Mouse (Mus musculus): ENCODE measurements at regions not wholly inside any gene's neighbourhood (a gene's known extent, or its start where the extent isn't known, plus 50 kb on each side); places are given as distances from the start of the nearest gene placed in this dataset.

DNA sequence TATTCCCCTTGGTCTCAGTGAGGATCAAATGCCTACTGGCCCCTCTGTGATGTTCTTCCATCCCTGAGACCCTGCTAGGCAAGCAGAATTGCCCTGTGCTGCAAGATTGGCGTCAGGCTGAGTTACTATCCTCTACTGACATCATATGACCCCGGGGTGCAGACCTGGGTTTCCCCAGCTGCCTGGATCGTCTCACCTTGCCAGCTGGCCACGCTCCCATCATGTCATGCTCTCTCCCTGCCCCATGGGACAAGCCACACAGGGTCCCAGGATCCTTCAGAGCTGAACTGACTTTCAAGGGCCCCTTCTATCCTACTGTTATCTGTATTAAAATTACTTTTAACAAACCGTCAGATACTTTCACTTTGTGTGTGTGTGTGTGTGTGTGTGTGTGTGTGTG, 72.6 kb upstream of the Dio3 start:
- no peak for TF ChIP-seq CTCF (IDR thresholded peaks at IDR 0.05; ENCODE audit: borderline replicate concordance, control insufficient read depth, extremely low read depth, insufficient read depth, low read length, poor library complexity)
- TF ChIP-seq POLR2A (IDR thresholded peaks at IDR 0.05; ENCODE audit: control insufficient read depth, extremely low read depth, insufficient read depth, low read length, poor library complexity): no peak

All from thymus, adult 2 months (tissue).